Mouse (Mus musculus): Measurements from ENCODE around the gene Actl10. TPM values are rescaled to one million over a fixed set of nuclear protein-coding genes. Genes with fewer than 3 reads are reported as not detected.
A peak's percentile ranks its signal among the peaks of the same experiment; 100 is the strongest.

Actl10 gene
- polyA plus RNA-seq, 1 experiment: not detected

GRCm38 (mm10) chr2:154574271-154574670, 22.7 kb downstream of the Actl10 start:
- WGBS: 73% methylated on average over 7 of the region's 7 CpGs
- DNase-seq (ENCODE audit: low read depth, low spot score): no peak

GRCm38 (mm10) chr2:154576876-154577743, 25.5 kb downstream of the Actl10 start:
- no peak for DNase-seq (ENCODE audit: low read depth, low spot score)
- 69% methylated on average over 12 of the region's 12 CpGs for WGBS

GRCm38 (mm10) chr2:154577744-154578067, 26.1 kb downstream of the Actl10 start:
- DNase-seq (ENCODE audit: low read depth, low spot score): no peak
- WGBS: 91% methylated on average over 6 of the region's 6 CpGs

GRCm38 (mm10) chr2:154580586-154580985, 29.0 kb downstream of the Actl10 start:
- DNase-seq (ENCODE audit: low read depth, low spot score): no peak
- 68% methylated on average over 8 of the region's 8 CpGs for WGBS

GRCm38 (mm10) chr2:154581421-154581820, 29.8 kb downstream of the Actl10 start:
- no peak for DNase-seq (ENCODE audit: low read depth, low spot score)
- 100% methylated on average over 1 of the region's 1 CpGs for WGBS

GRCm38 (mm10) chr2:154583906-154584872, 32.6 kb downstream of the Actl10 start:
- DNase-seq (ENCODE audit: low read depth, low spot score): no peak
- WGBS: 65% methylated on average over 15 of the region's 15 CpGs

- no peak for DNase-seq (ENCODE audit: low read depth, low spot score)
- WGBS: 59% methylated on average over 17 of the region's 17 CpGs
Measured at GRCm38 (mm10) chr2:154584931-154585601, 33.5 kb downstream of the Actl10 start.

- WGBS: 81% methylated on average over 5 of the region's 5 CpGs
Measured at GRCm38 (mm10) chr2:154586405-154586804, 34.8 kb downstream of the Actl10 start.

GRCm38 (mm10) chr2:154589051-154589450, 37.5 kb downstream of the Actl10 start:
- WGBS: 90% methylated on average over 4 of the region's 4 CpGs

More at GRCm38 (mm10) chr2:154586405-154586804, 34.8 kb downstream of the Actl10 start:
- DNase-seq (ENCODE audit: low read depth, low spot score): no peak

GRCm38 (mm10) chr2:154591239-154591638, 39.7 kb downstream of the Actl10 start:
- DNase-seq (ENCODE audit: low read depth, low spot score): no peak
- WGBS: 71% methylated on average over 3 of the region's 3 CpGs

More at GRCm38 (mm10) chr2:154589051-154589450, 37.5 kb downstream of the Actl10 start:
- DNase-seq (ENCODE audit: low read depth, low spot score): no peak

- peak; percentile 39 for DNase-seq (ENCODE audit: low read depth, low spot score)
- WGBS: 70% methylated on average over 3 of the region's 3 CpGs
Measured at GRCm38 (mm10) chr2:154593025-154593424, 41.4 kb downstream of the Actl10 start.

- WGBS: 89% methylated on average over 5 of the region's 5 CpGs
- DNase-seq (ENCODE audit: low read depth, low spot score): no peak
Measured at GRCm38 (mm10) chr2:154595775-154596174, 44.2 kb downstream of the Actl10 start.

- no peak for DNase-seq (ENCODE audit: low read depth, low spot score)
- 88% methylated on average over 3 of the region's 3 CpGs for WGBS
Measured at GRCm38 (mm10) chr2:154597399-154597798, 45.8 kb downstream of the Actl10 start.

- DNase-seq (ENCODE audit: low read depth, low spot score): no peak
- WGBS: 69% methylated on average over 6 of the region's 6 CpGs
Measured at GRCm38 (mm10) chr2:154600586-154600985, 49.0 kb downstream of the Actl10 start.

- no peak for DNase-seq (ENCODE audit: low read depth, low spot score)
- WGBS: 50% methylated on average over 3 of the region's 3 CpGs
Measured at GRCm38 (mm10) chr2:154601324-154601723, 49.7 kb downstream of the Actl10 start.

Other genes starting within 250 kb of the Actl10 start
- gene Bpifb9b, start 244.5 kb upstream of the Actl10 start, polyA plus RNA-seq (2012; rRNA removed): not detected in 2 replicates
- 10.7 and 12.1 TPM in 2 replicates for gene Cdk5rap1, start 178.8 kb upstream of the Actl10 start, polyA plus RNA-seq (2012; rRNA removed)
- 9.9 and 13.8 TPM in 2 replicates for gene Snta1, start 143.7 kb upstream of the Actl10 start, polyA plus RNA-seq (2012; rRNA removed)
- 5.9 and 11.6 TPM in 2 replicates for gene Cbfa2t2, start 115.3 kb upstream of the Actl10 start, polyA plus RNA-seq (2012; rRNA removed)
- gene 1700003F12Rik, start 4.7 kb upstream of the Actl10 start, polyA plus RNA-seq (2012; rRNA removed): not detected in 2 replicates
- 0.64 and 0.83 TPM in 2 replicates for gene Necab3, start 7.1 kb downstream of the Actl10 start, polyA plus RNA-seq (2012; rRNA removed)
- gene E2f1, start 18.1 kb downstream of the Actl10 start, polyA plus RNA-seq (2012; rRNA removed): 9.2 and 9.5 TPM in 2 replicates
- 22.7 and 26.2 TPM in 2 replicates for gene Pxmp4, start 51.9 kb downstream of the Actl10 start, polyA plus RNA-seq (2012; rRNA removed)
- 3.2 and 4.4 TPM in 2 replicates for gene Zfp341, start 61.5 kb downstream of the Actl10 start, polyA plus RNA-seq (2012; rRNA removed)
- 0.73 TPM in 1 of 2 replicates, not detected in the other for gene 4930519P11Rik, start 61.7 kb downstream of the Actl10 start, polyA plus RNA-seq (2012; rRNA removed)
- 187 and 196 TPM in 2 replicates for gene Chmp4b, start 99.9 kb downstream of the Actl10 start, polyA plus RNA-seq (2012; rRNA removed)
- not detected in 2 replicates for gene Gm14214, start 218.3 kb downstream of the Actl10 start, polyA plus RNA-seq (2012; rRNA removed)
- gene Raly, start 239.3 kb downstream of the Actl10 start, polyA plus RNA-seq (2012; rRNA removed): 205 and 206 TPM in 2 replicates
- 0.36 and 2.5 TPM in 2 replicates for gene a, start 239.6 kb downstream of the Actl10 start, polyA plus RNA-seq (2012; rRNA removed)